Mouse (Mus musculus) olfactory bulb, adult 2 months (tissue): ENCODE measurements around the gene Pnpla7. TPM values are rescaled to one million over a fixed set of nuclear protein-coding genes. Genes with fewer than 3 reads are reported as not detected.

ENCODE experiments used
- H3K27ac ChIP-seq: fragments of 200-500 bp; 2 replicates; pipeline ENCODE4 v1.5.1; 2012; ENCODE audit warnings: low read depth, low read length; ENCODE audit not compliant: insufficient read depth
- H3K4me1 ChIP-seq: fragments of 200-500 bp; 2 replicates; pipeline ENCODE4 v1.6.1; 2012; ENCODE audit warnings: low read length; ENCODE audit not compliant: control insufficient read depth, insufficient read depth
- H3K4me3 ChIP-seq: fragments of 200-500 bp; 2 replicates; pipeline ENCODE4 v1.5.1; 2012; ENCODE audit warnings: mild to moderate bottlenecking, low read depth, low read length, moderate library complexity; ENCODE audit not compliant: insufficient read depth
- CTCF ChIP-seq: fragments of 200-500 bp; IDR thresholded peaks from 2 replicates; pipeline ENCODE4 v1.5.1; 2012; ENCODE audit warnings: low read depth, mild to moderate bottlenecking, low read length, moderate library complexity; ENCODE audit not compliant: insufficient read depth
- POLR2A ChIP-seq: fragments of 200-500 bp; IDR thresholded peaks from 2 replicates; pipeline ENCODE4 v1.6.1; 2012; ENCODE audit warnings: mild to moderate bottlenecking, low read depth, low read length, moderate library complexity; ENCODE audit not compliant: insufficient read depth
- WGBS: fragments of 180-500 bp; shearing (Covaris S2); methylation state at CpG from one replicate; pipeline ENCODE4 v1.1.7; 2018; 5-methylcytosine and 5-hydroxymethylcytosine counted together
- polyA plus RNA-seq: library from polyadenylated mRNA; stranded (reverse); fragments of >200 nt; gene quantifications from 2 replicates; pipeline ENCODE4 v1.2.4, GENCODE M21; 2012; ENCODE audit warnings: low replicate concordance; ENCODE audit not compliant: missing spikeins, insufficient read depth, insufficient read length

The Pnpla7 gene
- polyA plus RNA-seq, 1 experiment, result not detected

DNA sequence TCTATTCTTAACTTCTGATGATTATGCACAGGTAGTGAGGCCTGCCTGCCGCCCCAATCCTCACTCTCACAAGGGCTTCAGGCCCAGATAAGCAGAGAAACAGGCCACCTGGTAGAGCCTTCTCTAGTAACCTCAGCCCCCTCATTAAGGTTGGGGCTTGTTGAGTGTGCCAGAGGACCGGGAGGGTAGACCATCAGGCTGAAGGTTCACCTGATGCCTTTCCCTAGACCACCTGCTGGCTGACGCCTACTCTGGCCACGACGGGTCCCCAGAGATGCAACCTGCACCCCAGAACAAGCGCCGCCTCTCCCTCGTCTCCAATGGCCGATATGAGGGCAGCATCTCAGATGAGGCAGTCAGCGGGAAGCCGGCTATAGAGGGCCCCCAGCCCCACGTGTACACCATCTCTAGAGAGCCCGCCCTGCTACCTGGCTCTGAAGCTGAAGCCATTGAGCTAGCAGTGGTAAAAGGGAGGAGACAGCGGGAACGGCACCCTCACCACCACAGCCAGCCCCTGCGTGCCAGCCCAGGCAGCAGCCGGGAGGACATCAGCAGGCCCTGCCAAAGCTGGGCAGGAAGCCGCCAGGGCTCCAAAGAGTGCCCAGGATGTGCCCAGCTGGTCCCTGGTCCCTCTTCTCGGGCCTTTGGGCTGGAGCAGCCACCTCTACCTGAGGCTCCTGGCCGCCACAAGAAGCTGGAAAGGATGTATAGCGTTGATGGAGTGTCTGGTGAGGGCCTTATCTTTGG lies 79.7 kb downstream of the Pnpla7 start:
- 0 out of 2 replicates have a peak overlapping the region, but pooled peaks have one; percentile 10 for H3K27ac ChIP-seq
- H3K4me1 ChIP-seq, result peaks cover 34% of the 10 kb centered on the region
- 57% methylated on average over 21 of the region's 21 CpGs for WGBS
- H3K4me3 ChIP-seq, result peak overlapping the region; percentile 91
- TF ChIP-seq POLR2A (no peak), CTCF (no peak)

DNA sequence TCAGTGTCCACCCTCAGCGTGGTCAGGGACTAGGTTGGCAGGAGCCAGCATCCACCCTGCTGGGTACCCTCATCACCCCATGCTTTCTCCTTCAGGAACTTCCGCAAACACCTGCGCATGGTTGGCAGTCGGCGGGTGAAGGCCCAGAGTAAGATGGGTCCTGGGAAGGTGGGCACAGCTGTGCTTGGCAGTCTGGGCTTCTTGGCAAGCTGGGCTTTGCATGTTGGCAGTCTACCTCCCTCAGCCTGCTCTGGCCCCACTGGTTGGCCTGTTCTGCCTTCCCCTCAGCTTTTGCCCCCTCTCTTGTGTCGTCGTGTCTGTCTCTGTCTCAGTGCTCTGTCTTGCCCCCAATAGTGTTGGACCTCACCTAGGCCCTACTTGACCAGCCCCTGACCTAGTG lies 83.1 kb downstream of the Pnpla7 start:
- no peak for TF ChIP-seq POLR2A
- TF ChIP-seq CTCF, result no peak
- peaks cover 31% of the 10 kb centered on the region for H3K4me1 ChIP-seq
- no peak overlapping the region for H3K27ac ChIP-seq
- WGBS, result 80% methylated on average over 7 of the region's 7 CpGs
- no peak overlapping the region for H3K4me3 ChIP-seq

DNA sequence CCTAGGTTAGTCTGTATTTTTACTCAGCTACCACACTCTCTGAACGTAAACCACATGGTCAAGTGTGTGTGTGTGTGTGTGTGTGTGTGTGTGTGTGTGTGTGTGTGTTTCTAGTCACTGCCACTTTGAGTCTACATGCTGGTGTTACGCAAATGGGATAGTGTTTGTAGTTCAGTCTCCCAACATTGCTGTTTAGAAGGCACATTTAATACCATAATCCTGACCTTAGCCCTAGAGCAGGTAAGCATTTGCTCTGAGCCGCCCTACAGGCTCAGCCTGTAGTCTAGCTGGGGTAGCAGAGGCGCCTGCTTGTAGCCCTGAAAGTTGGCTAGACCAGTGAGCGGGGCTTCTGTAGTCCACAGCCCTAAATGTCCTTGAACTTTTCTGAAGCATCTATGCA lies 87.7 kb downstream of the Pnpla7 start:
- no peak for TF ChIP-seq POLR2A
- TF ChIP-seq CTCF, result no peak
- H3K4me1 ChIP-seq, result peaks cover 5% of the 10 kb centered on the region; the same call in 1 of the 2 replicates
- H3K27ac ChIP-seq, result no peak overlapping the region
- no peak overlapping the region for H3K4me3 ChIP-seq
- WGBS, result 91% methylated on average over 5 of the region's 5 CpGs

DNA sequence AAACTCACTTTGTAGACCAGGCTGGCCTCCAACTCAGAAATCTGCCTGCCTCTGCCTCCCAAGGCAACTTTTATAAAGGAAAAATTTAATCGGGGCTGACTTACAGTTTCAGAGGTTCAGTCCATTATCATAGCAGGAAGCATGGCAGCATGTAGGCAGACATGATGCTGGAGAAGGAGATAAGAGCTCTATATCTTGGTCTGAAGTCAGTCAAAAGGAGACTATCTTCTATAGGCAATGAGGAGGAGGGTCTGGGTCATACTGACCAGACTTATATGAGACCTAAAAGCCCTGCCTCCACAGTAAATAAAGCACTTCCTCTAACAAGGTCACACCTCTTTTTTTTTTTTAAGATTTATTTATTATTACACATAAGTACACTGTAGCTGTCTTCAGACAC lies 88.5 kb downstream of the Pnpla7 start:
- Histone ChIP-seq H3K27ac (no peak overlapping the region), H3K4me1 (no peaks in the 10 kb centered on the region), H3K4me3 (no peak overlapping the region)
- no peak for TF ChIP-seq POLR2A
- TF ChIP-seq CTCF, result no peak
- 94% methylated on average over 1 of the region's 1 CpGs for WGBS

DNA sequence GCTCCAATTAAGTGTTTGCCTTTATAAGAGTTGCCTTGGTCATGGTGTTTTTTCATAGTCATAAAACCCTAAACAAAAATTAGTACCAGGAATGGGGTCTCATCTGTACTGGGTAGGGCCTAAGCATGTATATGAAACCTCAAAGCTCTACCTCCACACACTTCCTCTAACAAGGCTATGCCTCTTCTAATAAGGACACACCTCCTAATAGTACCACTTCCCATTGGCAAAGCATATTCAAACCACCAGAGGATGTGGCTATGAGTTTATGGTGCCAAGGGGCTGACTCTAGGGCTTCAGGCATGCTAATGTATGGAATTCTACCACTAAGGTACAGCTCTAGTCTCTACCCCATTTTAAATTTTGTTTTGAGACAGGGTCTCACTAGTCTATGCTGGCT lies 89.7 kb downstream of the Pnpla7 start:
- no peak overlapping the region for H3K27ac ChIP-seq
- H3K4me3 ChIP-seq, result no peak overlapping the region
- TF ChIP-seq CTCF (no peak), POLR2A (no peak)
- H3K4me1 ChIP-seq, result no peaks in the 10 kb centered on the region

DNA sequence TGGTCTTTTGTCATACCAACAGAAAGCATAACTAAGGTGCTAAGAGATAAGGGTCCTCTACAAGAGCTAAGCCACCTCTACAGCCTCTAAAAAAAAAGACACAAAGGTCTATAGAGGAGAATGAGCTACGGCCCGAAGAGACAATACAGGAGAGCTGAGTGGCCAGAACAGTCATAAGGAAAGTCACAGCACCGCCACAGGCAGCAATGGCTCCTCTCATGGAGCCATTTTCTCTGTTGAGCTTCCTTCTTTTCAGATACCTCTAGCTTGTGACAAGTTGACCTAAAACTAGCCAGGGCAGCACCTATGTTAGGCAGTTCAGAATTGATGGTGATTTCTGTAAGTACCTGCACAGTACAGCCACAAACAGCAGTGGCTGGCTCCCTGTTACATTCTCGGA lies 90.7 kb downstream of the Pnpla7 start:
- TF ChIP-seq POLR2A, result no peak
- no peak for TF ChIP-seq CTCF
- Histone ChIP-seq H3K4me1 (no peaks in the 10 kb centered on the region), H3K4me3 (no peak overlapping the region), H3K27ac (no peak overlapping the region)
- WGBS, result 72% methylated on average over 4 of the region's 4 CpGs

DNA sequence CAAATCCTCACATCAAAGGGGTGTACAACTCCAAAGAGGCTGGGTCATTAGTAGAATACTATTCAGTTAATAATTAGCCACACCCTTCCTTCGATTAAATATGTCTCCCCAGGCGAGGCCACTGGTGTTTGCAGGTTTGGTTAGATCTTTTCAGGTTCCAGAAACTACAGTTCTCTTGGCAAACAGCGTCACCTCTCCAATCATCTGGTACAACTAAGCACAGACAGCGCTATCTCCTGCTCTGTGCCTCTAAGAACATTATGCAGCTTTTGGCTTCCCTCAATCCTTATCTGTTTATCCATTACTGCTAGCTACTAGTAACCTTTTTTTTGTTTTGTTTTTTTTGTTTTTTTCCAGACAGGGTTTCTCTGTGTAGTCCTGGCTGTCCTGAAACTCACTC lies 93.7 kb downstream of the Pnpla7 start:
- TF ChIP-seq POLR2A (no peak), CTCF (no peak)
- Histone ChIP-seq H3K27ac (no peak overlapping the region), H3K4me1 (no peaks in the 10 kb centered on the region), H3K4me3 (no peak overlapping the region)
- 67% methylated on average over 4 of the region's 4 CpGs for WGBS

DNA sequence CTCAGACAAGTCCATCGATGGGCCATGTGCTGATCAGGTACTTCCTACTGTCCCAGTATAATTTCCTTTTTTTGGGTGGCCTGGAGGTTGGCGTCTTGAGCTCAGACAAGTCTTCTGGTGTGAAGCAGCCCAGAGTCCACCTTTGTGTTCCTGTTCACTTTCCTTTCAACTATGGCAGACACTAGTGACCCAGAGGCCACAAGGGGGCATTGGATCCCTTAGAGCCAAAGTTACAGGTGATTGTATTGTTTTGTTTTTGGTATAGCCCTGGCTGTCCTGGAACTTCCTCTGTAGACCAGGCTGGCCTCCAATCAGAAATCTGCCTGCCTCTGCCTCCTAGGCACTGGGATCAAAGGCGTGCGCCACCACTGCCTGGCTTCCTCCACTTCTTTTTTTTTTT lies 96.6 kb downstream of the Pnpla7 start:
- no peak for TF ChIP-seq CTCF
- no peak for TF ChIP-seq POLR2A
- WGBS, result 91% methylated on average over 4 of the region's 4 CpGs
- no peaks in the 10 kb centered on the region for H3K4me1 ChIP-seq

DNA sequence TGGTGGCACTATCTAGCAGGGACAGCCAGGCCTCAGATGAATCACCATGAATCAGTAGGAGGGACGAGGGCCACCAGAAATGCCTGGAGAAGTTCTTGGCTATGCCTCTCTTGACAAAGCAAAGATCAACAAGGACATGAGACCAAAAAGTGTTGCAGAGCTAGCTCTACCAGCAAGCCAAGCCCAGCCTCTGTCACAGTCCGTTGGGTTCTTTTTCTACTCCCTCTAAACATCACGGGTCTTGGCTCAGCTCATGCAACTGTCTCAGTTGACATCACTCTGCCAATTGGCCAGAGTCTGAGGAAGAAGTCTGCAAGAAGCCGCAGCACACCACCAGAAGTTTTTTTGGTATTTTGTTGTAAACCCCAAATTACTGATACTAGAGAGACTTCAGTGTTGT lies 99.7 kb downstream of the Pnpla7 start:
- Histone ChIP-seq H3K4me1 (no peaks in the 10 kb centered on the region), H3K4me3 (no peak overlapping the region), H3K27ac (no peak overlapping the region)
- WGBS, result 35% methylated on average over 4 of the region's 4 CpGs
- TF ChIP-seq CTCF (no peak), POLR2A (no peak)

More for the DNA sequence above, 96.6 kb downstream of the Pnpla7 start:
- Histone ChIP-seq H3K27ac (no peak overlapping the region), H3K4me3 (no peak overlapping the region)
